ENCODE assay signal across 10 mouse cellular contexts in genomic region chr12:55939281-55940142, GRCm38 (mm10).
DNase-seq lines count a peak whose midpoint lies in the region; ATAC-seq lines count a peak whose summit lies in the region.
"Had no signal": no experiment of that assay in that cellular context is flagged by ENCODE, and none has a peak within 500 bp of the region (broad histone marks: within the 10 kb centered on the region; RNA-seq: fewer than 3 reads in every experiment).

No protein-coding gene starts in this region.

- ATAC-seq in frontal cortex, adult (ENCODE audit: low TSS enrichment), result peak; percentile 95
- peak; percentile 95 for ATAC-seq in forebrain, embryonic 13.5 days
- peak; percentile 94 for ATAC-seq in neural tube, embryonic 14.5 days (ENCODE audit: low read depth)
- no peak for ATAC-seq in heart, embryonic 12.5 days (ENCODE audit: insufficient number of reproducible peaks, low FRiP score)

- intact Hi-C loops in left cerebral cortex, postnatal 10 days (cut with DNase I), result no loop called here

- peak overlapping the region; percentile 14; the same call in 1 of the 2 replicates for H3K4me2 ChIP-seq in forebrain, embryonic 13.5 days
- H3K4me2 ChIP-seq in neural tube, embryonic 14.5 days (ENCODE audit: low read depth, low read length), result no peak overlapping the region
- no peak overlapping the region for H3K4me2 ChIP-seq in heart, embryonic 12.5 days
- H3K4me2 ChIP-seq: liver, embryonic 13.5 days had no signal

- no peak for DNase-seq in frontal cortex, postnatal 25 days (ENCODE audit: low spot score in 2 of 2)
- peak; percentile 27 to 28 for DNase-seq in left cerebral cortex, postnatal 10 days (ENCODE audit: extremely low spot score in 1 of 2, low spot score in 2 of 2)
- no peak for DNase-seq in cerebellum, postnatal 36 days
- no peak for DNase-seq in adrenal gland, postnatal 25 days
- DNase-seq: liver, embryonic 13.5 days had no signal

- H3K4me3 ChIP-seq in forebrain, embryonic 13.5 days, result no peak overlapping the region
- H3K4me3 ChIP-seq in neural tube, embryonic 14.5 days (ENCODE audit: low read depth, low read length), result no peak overlapping the region
- H3K4me3 ChIP-seq in heart, embryonic 12.5 days, result no peak overlapping the region
- H3K4me3 ChIP-seq: liver, embryonic 13.5 days; megakaryocyte, embryonic 14.5 days had no signal

- H3K36me3 ChIP-seq in forebrain, embryonic 13.5 days (ENCODE audit: poor library complexity, severe bottlenecking), result no peaks in the 10 kb centered on the region
- H3K36me3 ChIP-seq in neural tube, embryonic 14.5 days (ENCODE audit: control insufficient read depth, insufficient read depth, low read length), result no peaks in the 10 kb centered on the region
- no peaks in the 10 kb centered on the region for H3K36me3 ChIP-seq in heart, embryonic 12.5 days
- H3K36me3 ChIP-seq: liver, embryonic 13.5 days had no signal

- peaks cover 9% of the 10 kb centered on the region for H3K4me1 ChIP-seq in forebrain, embryonic 13.5 days
- H3K4me1 ChIP-seq in neural tube, embryonic 14.5 days (ENCODE audit: control insufficient read depth, insufficient read depth, low read length), result peaks cover 7% of the 10 kb centered on the region; the same call in 1 of the 2 replicates
- no peaks in the 10 kb centered on the region for H3K4me1 ChIP-seq in heart, embryonic 12.5 days (replicated peaks)
- H3K4me1 ChIP-seq: liver, embryonic 13.5 days; megakaryocyte, embryonic 14.5 days had no signal

- H3K9ac ChIP-seq in forebrain, embryonic 13.5 days, result no peak overlapping the region
- no peak overlapping the region for H3K9ac ChIP-seq in neural tube, embryonic 14.5 days (replicated peaks; ENCODE audit: low read depth, low read length)
- no peak overlapping the region for H3K9ac ChIP-seq in heart, embryonic 12.5 days
- H3K9ac ChIP-seq: liver, embryonic 13.5 days had no signal

- 39% methylated on average over 10 of the region's 10 CpGs for whole genome bisulfite sequencing in forebrain, embryonic 13.5 days
- 41% methylated on average over 10 of the region's 10 CpGs for WGBS in neural tube, embryonic 14.5 days
- WGBS in heart, embryonic 12.5 days, result 69% methylated on average over 10 of the region's 10 CpGs

- 0 out of 2 replicates have a peak, but pooled peaks cover 8% of the 10 kb centered on the region for H3K27me3 ChIP-seq in forebrain, embryonic 13.5 days
- no peaks in the 10 kb centered on the region for H3K27me3 ChIP-seq in neural tube, embryonic 14.5 days (ENCODE audit: control insufficient read depth, insufficient read depth, low read length)
- no peaks in the 10 kb centered on the region for H3K27me3 ChIP-seq in heart, embryonic 12.5 days (replicated peaks)
- H3K27me3 ChIP-seq: liver, embryonic 13.5 days; megakaryocyte, embryonic 14.5 days had no signal

- H3K9me3 ChIP-seq in forebrain, embryonic 13.5 days (replicated peaks), result no peaks in the 10 kb centered on the region
- H3K9me3 ChIP-seq in neural tube, embryonic 14.5 days (ENCODE audit: control insufficient read depth, low read length), result no peaks in the 10 kb centered on the region
- H3K9me3 ChIP-seq in heart, embryonic 12.5 days (replicated peaks), result no peaks in the 10 kb centered on the region
- H3K9me3 ChIP-seq: liver, embryonic 13.5 days; megakaryocyte, embryonic 14.5 days had no signal

- peak overlapping the region; percentile 61 for H3K27ac ChIP-seq in forebrain, embryonic 13.5 days
- H3K27ac ChIP-seq in neural tube, embryonic 14.5 days (ENCODE audit: low read depth, low read length), result peak overlapping the region; percentile 60
- H3K27ac ChIP-seq in heart, embryonic 12.5 days (ENCODE audit: poor library complexity, severe bottlenecking), result no peak overlapping the region
- H3K27ac ChIP-seq: liver, embryonic 13.5 days had no signal

Comparison
In these comparisons a context has a peak if more than half of its experiments do, and no peak if none do; other contexts are left out.
1. DNase-seq: peak in left cerebral cortex, postnatal 10 days (2 of 2); none in frontal cortex, postnatal 25 days (0 of 2), cerebellum, postnatal 36 days (0 of 2) and adrenal gland, postnatal 25 days (single experiment).